Mouse (Mus musculus): ENCODE data around the gene Hibch. TPM values are rescaled to one million over a fixed set of nuclear protein-coding genes. Genes with fewer than 3 reads are reported as not detected.

Gene Hibch
- total RNA-seq, 4 experiments from 2014 or later = 33.8 to 38.1 (median 36.5) TPM

Other genes with a start within 250 kb of the Hibch start
- gene Nemp2, start 214.2 kb upstream of the Hibch start, total RNA-seq (2022) = under 1 TPM; 0.17 to 0.54 (median 0.47) TPM
- 1 to 10 TPM; 3.4 to 4.9 (median 4.2) TPM for gene Mfsd6, start 117.5 kb upstream of the Hibch start, total RNA-seq (2022)
- 1 to 10 TPM; 4.4 to 7.6 (median 6.5) TPM for gene Inpp1, start 27.2 kb upstream of the Hibch start, total RNA-seq (2022)
- 1 to 10 TPM in 1 of 4 experiments, under 1 TPM in 3; 0.48 to 1.4 (median 0.58) TPM for gene 1700019D03Rik, start 175.2 kb downstream of the Hibch start, total RNA-seq (2022)
- 10 to 100 TPM; 61.3 to 79.1 (median 64.6) TPM for gene Mstn, start 216.7 kb downstream of the Hibch start, total RNA-seq (2022)

Data from gastrocnemius, adult 8-10 months (tissue).